Mouse (Mus musculus) G1E (cell line): ENCODE measurements around the gene Erbb2. TPM values are rescaled to one million over a fixed set of nuclear protein-coding genes. Genes with fewer than 3 reads are reported as not detected.

Source experiments
- ATAC-seq: 2 replicates; pipeline ENCODE4 v1.8.0; 2016; ENCODE audit warnings: mild to moderate bottlenecking; ENCODE audit not compliant: insufficient number of reproducible peaks, poor library complexity, low FRiP score, severe bottlenecking; ENCODE audit errors: extremely low read depth
- DNase-seq: peaks from one replicate; pipeline ENCODE4 v3.0.0; 2012; ENCODE audit warnings: low spot score
- H3K27me3 ChIP-seq: 2 replicates; pipeline ENCODE4 v1.6.1; 2012; ENCODE audit warnings: mild to moderate bottlenecking, low read length, inconsistent platforms; ENCODE audit not compliant: insufficient read depth
- H3K36me3 ChIP-seq: replicated peaks from 2 replicates; pipeline ENCODE3; 2012; ENCODE audit warnings: mild to moderate bottlenecking, inconsistent platforms
- H3K4me1 ChIP-seq: 2 replicates; pipeline ENCODE4 v1.6.1; 2012; ENCODE audit warnings: low read depth, low read length, inconsistent platforms, mixed read lengths; ENCODE audit not compliant: insufficient read depth
- H3K4me3 ChIP-seq: 2 replicates; pipeline ENCODE4 v1.5.1; 2012; ENCODE audit warnings: low read depth, mild to moderate bottlenecking, inconsistent platforms, low read length, moderate library complexity, mixed read lengths
- H3K9me3 ChIP-seq: replicated peaks from 2 replicates; pipeline ENCODE4 v1.6.1; 2012; ENCODE audit warnings: inconsistent platforms
- CTCF ChIP-seq: IDR thresholded peaks from 2 replicates; pipeline ENCODE4 v1.5.1; 2012; ENCODE audit warnings: low read depth, low read length, inconsistent platforms, mixed read lengths
- GATA1 ChIP-seq: IDR thresholded peaks from 2 replicates; pipeline ENCODE4 v1.6.1; 2012; ENCODE audit warnings: borderline replicate concordance, low read length, inconsistent platforms, mixed read lengths
- GATA2 ChIP-seq: IDR thresholded peaks from 2 replicates; pipeline ENCODE4 v1.6.1; 2012; ENCODE audit warnings: low read depth, low read length, inconsistent platforms, borderline replicate concordance
- POLR2AphosphoS5 ChIP-seq: IDR thresholded peaks from 2 replicates; pipeline ENCODE4 v1.6.1; 2012; ENCODE audit warnings: low read depth, low read length, inconsistent platforms; ENCODE audit not compliant: insufficient replicate concordance
- TAL1 ChIP-seq: conservative IDR thresholded peaks from 2 replicates; pipeline ENCODE4 v1.6.1; 2012; ENCODE audit warnings: low read depth, low read length, inconsistent platforms, mixed read lengths
- polyA plus RNA-seq: library from polyadenylated mRNA; stranded (reverse); fragments of >175 nt; gene quantifications from 2 replicates; pipeline ENCODE4 v1.2.3, GENCODE M21; 2012
- total RNA-seq, 2 experiments: library from RNA; stranded (forward) in 1 of 2; stranded (reverse) in 1 of 2; fragments of 200-1000 nt in 1 of 2; fragments of >200 nt in 1 of 2; fragmentation: Nextera tagmentation in 1 of 2; gene quantifications; 2 replicates each; pipeline ENCODE4 v1.2.3; 2014 to 2017

The Erbb2 gene
- total and polyA plus RNA-seq, 3 experiments: 0.05 TPM; not detected in 2

GRCm38 (mm10) chr11:98475630-98476433 lies 63.6 kb downstream of the Erbb2 start:
- H3K36me3 ChIP-seq: no peaks in the 10 kb centered on the region
- ATAC-seq (no peak), DNase-seq (no peak)
- H3K4me1 ChIP-seq: no peaks in the 10 kb centered on the region; the same call in 1 of the 2 replicates
- TF ChIP-seq GATA2 (no peak), CTCF (no peak), TAL1 (no peak), GATA1 (no peak), POLR2AphosphoS5 (no peak)
- H3K9me3 ChIP-seq: no peaks in the 10 kb centered on the region
- peaks cover 13% of the 10 kb centered on the region for H3K27me3 ChIP-seq
- H3K4me3 ChIP-seq: no peak overlapping the region

- peaks cover 10% of the 10 kb centered on the region for H3K27me3 ChIP-seq
- H3K4me3 ChIP-seq: no peak overlapping the region
- H3K9me3 ChIP-seq: no peaks in the 10 kb centered on the region
- no peaks in the 10 kb centered on the region for H3K36me3 ChIP-seq
- ATAC-seq: no peak
- no peaks in the 10 kb centered on the region; the same call in 1 of the 2 replicates for H3K4me1 ChIP-seq
- no peak for DNase-seq
- no peak for TF ChIP-seq CTCF
- no peak for TF ChIP-seq POLR2AphosphoS5
These were observed 64.2 kb downstream of the Erbb2 start for GRCm38 (mm10) chr11:98476434-98476807.

- Histone ChIP-seq H3K4me1 (no peaks in the 10 kb centered on the region; the same call in 1 of the 2 replicates), H3K9me3 (no peaks in the 10 kb centered on the region), H3K27me3 (peaks cover 6% of the 10 kb centered on the region), H3K36me3 (no peaks in the 10 kb centered on the region), H3K4me3 (no peak overlapping the region)
- no peak for ATAC-seq
- no peak for TF ChIP-seq GATA1
- no peak for TF ChIP-seq POLR2AphosphoS5
- TF ChIP-seq GATA2: no peak
- no peak for TF ChIP-seq TAL1
- TF ChIP-seq CTCF: no peak
- no peak for DNase-seq
These were observed 64.9 kb downstream of the Erbb2 start for GRCm38 (mm10) chr11:98477011-98477701.

- TF ChIP-seq CTCF (no peak), GATA2 (no peak), TAL1 (no peak), GATA1 (no peak), POLR2AphosphoS5 (no peak)
- Histone ChIP-seq H3K4me3 (no peak overlapping the region), H3K9me3 (no peaks in the 10 kb centered on the region), H3K36me3 (no peaks in the 10 kb centered on the region), H3K27me3 (no peaks in the 10 kb centered on the region; the same call in 1 of the 2 replicates), H3K4me1 (no peaks in the 10 kb centered on the region; the same call in 1 of the 2 replicates)
- DNase-seq: no peak
- no peak for ATAC-seq
These were observed 67.0 kb downstream of the Erbb2 start for GRCm38 (mm10) chr11:98479026-98479939.

- no peak for DNase-seq
- H3K9me3 ChIP-seq: no peaks in the 10 kb centered on the region
- no peaks in the 10 kb centered on the region; the same call in 1 of the 2 replicates for H3K27me3 ChIP-seq
- ATAC-seq: no peak
- TF ChIP-seq GATA2 (no peak), TAL1 (no peak), POLR2AphosphoS5 (no peak)
- H3K36me3 ChIP-seq: no peaks in the 10 kb centered on the region
- no peak overlapping the region for H3K4me3 ChIP-seq
- no peaks in the 10 kb centered on the region; the same call in 1 of the 2 replicates for H3K4me1 ChIP-seq
These were observed 67.7 kb downstream of the Erbb2 start for GRCm38 (mm10) chr11:98479940-98480497.

- H3K27me3 ChIP-seq: no peaks in the 10 kb centered on the region; the same call in 1 of the 2 replicates
These were observed 69.0 kb downstream of the Erbb2 start for GRCm38 (mm10) chr11:98481231-98481630.

More at GRCm38 (mm10) chr11:98481231-98481630, 69.0 kb downstream of the Erbb2 start:
- TF ChIP-seq POLR2AphosphoS5 (no peak), GATA1 (no peak), GATA2 (no peak), TAL1 (no peak)
- Histone ChIP-seq H3K36me3 (no peaks in the 10 kb centered on the region), H3K9me3 (no peaks in the 10 kb centered on the region), H3K4me3 (no peak overlapping the region), H3K4me1 (no peaks in the 10 kb centered on the region; the same call in 1 of the 2 replicates)
- ATAC-seq: no peak
- DNase-seq: no peak
